Mouse (Mus musculus): ENCODE results near the gene Kcnip4. TPM values are rescaled to one million over a fixed set of nuclear protein-coding genes. Genes with fewer than 3 reads are reported as not detected.

The Kcnip4 gene
- total and polyA plus RNA-seq, 3 experiments = 0.19 TPM; not detected in 2

- TF ChIP-seq POLR2AphosphoS2 (IDR thresholded peaks at IDR 0.05; ENCODE audit: low read length) (no peak), BHLHE40 (IDR thresholded peaks at IDR 0.05; ENCODE audit: borderline replicate concordance, low read depth, low read length) (no peak), MAFK (IDR thresholded peaks at IDR 0.05; ENCODE audit: borderline replicate concordance, low read depth, low read length) (no peak), POLR2AphosphoS5 (IDR thresholded peaks at IDR 0.05; ENCODE audit: borderline replicate concordance, low read depth, low read length) (no peak), ZMIZ1 (IDR thresholded peaks at IDR 0.05; ENCODE audit: low read depth, low read length) (no peak), CHD2 (IDR thresholded peaks at IDR 0.05; ENCODE audit: low read length) (no peak), KAT2A (conservative IDR thresholded peaks at IDR 0.05; ENCODE audit: low read depth, low read length) (no peak), NRF1 (IDR thresholded peaks at IDR 0.05; ENCODE audit: insufficient read depth, low read depth, low read length, poor library complexity, severe bottlenecking) (no peak), JUND (IDR thresholded peaks at IDR 0.05; ENCODE audit: low read depth, low read length) (no peak), ETS1 (IDR thresholded peaks at IDR 0.05; ENCODE audit: low read depth, low read length) (no peak), TAL1 (IDR thresholded peaks at IDR 0.05; ENCODE audit: low read length) (no peak)
- H3K9ac ChIP-seq (ENCODE audit: control insufficient read depth, low read depth, low read length, poor library complexity, severe bottlenecking) = no peak overlapping the region
- H3K4me3 ChIP-seq (ENCODE audit: control insufficient read depth in 1 of 2, insufficient read depth in 1 of 2, low read depth in 2 of 2, low read length in 2 of 2) = no peak overlapping the region
- no peaks in the 10 kb centered on the region for H3K4me1 ChIP-seq (ENCODE audit: control insufficient read depth in 1 of 2, insufficient read depth in 2 of 2, low read length in 2 of 2)
- no peaks in the 10 kb centered on the region; a peak in 1 of 4 replicates for H3K27me3 ChIP-seq (ENCODE audit: control insufficient read depth in 1 of 2, insufficient read depth in 2 of 2, low read length in 2 of 2)
- H3K79me2 ChIP-seq (ENCODE audit: control insufficient read depth, insufficient read depth, low read length, poor library complexity) = no peaks in the 10 kb centered on the region
- H3K36me3 ChIP-seq (ENCODE audit: control insufficient read depth in 1 of 2, insufficient read depth in 2 of 2, low read length in 2 of 2) = no peaks in the 10 kb centered on the region
- no peak overlapping the region for H3K27ac ChIP-seq (ENCODE audit: control insufficient read depth, low read depth, low read length)
- no peak for DNase-seq (ENCODE audit: low read depth, low spot score)
- H3K9me3 ChIP-seq (replicated peaks; ENCODE audit: insufficient read depth, low read length) = no peaks in the 10 kb centered on the region
These were observed 37.4 kb downstream of the Kcnip4 start for GRCm38 (mm10) chr5:49487270-49487669.

GRCm38 (mm10) chr5:49470738-49471137, 54.0 kb downstream of the Kcnip4 start:
- Histone ChIP-seq H3K9ac (ENCODE audit: control insufficient read depth, low read depth, low read length, poor library complexity, severe bottlenecking) (no peak overlapping the region), H3K4me3 (ENCODE audit: control insufficient read depth in 1 of 2, insufficient read depth in 1 of 2, low read depth in 2 of 2, low read length in 2 of 2) (no peak overlapping the region), H3K27me3 (ENCODE audit: control insufficient read depth in 1 of 2, insufficient read depth in 2 of 2, low read length in 2 of 2) (no peaks in the 10 kb centered on the region), H3K9me3 (replicated peaks; ENCODE audit: insufficient read depth, low read length) (no peaks in the 10 kb centered on the region), H3K36me3 (ENCODE audit: control insufficient read depth in 1 of 2, insufficient read depth in 2 of 2, low read length in 2 of 2) (no peaks in the 10 kb centered on the region), H3K4me1 (ENCODE audit: control insufficient read depth in 1 of 2, insufficient read depth in 2 of 2, low read length in 2 of 2) (no peaks in the 10 kb centered on the region), H3K27ac (ENCODE audit: control insufficient read depth, low read depth, low read length) (no peak overlapping the region), H3K79me2 (ENCODE audit: control insufficient read depth, insufficient read depth, low read length, poor library complexity) (no peaks in the 10 kb centered on the region)
- TF ChIP-seq BHLHE40 (IDR thresholded peaks at IDR 0.05; ENCODE audit: borderline replicate concordance, low read depth, low read length) = no peak
- TF ChIP-seq JUND (IDR thresholded peaks at IDR 0.05; ENCODE audit: low read depth, low read length) = no peak
- TF ChIP-seq EP300 (IDR thresholded peaks at IDR 0.05; ENCODE audit: low read depth in 1 of 2, low read length in 2 of 2) = no peak
- no peak for TF ChIP-seq SIN3A (IDR thresholded peaks at IDR 0.05; ENCODE audit: low read length)
- TF ChIP-seq TBP (IDR thresholded peaks at IDR 0.05; ENCODE audit: low read depth, low read length) = no peak
- TF ChIP-seq CHD1 (IDR thresholded peaks at IDR 0.05; ENCODE audit: low read depth, low read length) = no peak
- no peak for TF ChIP-seq CHD2 (IDR thresholded peaks at IDR 0.05; ENCODE audit: low read length)
- no peak for TF ChIP-seq GABPA (IDR thresholded peaks at IDR 0.05; ENCODE audit: low read depth, low read length)
- no peak for TF ChIP-seq TCF12 (IDR thresholded peaks at IDR 0.05; ENCODE audit: low read depth, low read length)
- TF ChIP-seq CTCF (IDR thresholded peaks at IDR 0.05 in 2 of 3, conservative IDR thresholded peaks at IDR 0.05 in 1 of 3; ENCODE audit: control insufficient read depth in 1 of 3, insufficient read depth in 1 of 3, low read depth in 2 of 3, low read length in 3 of 3, poor library complexity in 1 of 3, severe bottlenecking in 1 of 3) = no peak
- no peak for TF ChIP-seq ZMIZ1 (IDR thresholded peaks at IDR 0.05; ENCODE audit: low read depth, low read length)
- no peak for TF ChIP-seq MEF2A (IDR thresholded peaks at IDR 0.05; ENCODE audit: extremely low read depth, insufficient replicate concordance, low read depth, low read length, poor library complexity, severe bottlenecking)
- TF ChIP-seq MXI1 (IDR thresholded peaks at IDR 0.05; ENCODE audit: low read depth, low read length) = no peak
- TF ChIP-seq MAZ (IDR thresholded peaks at IDR 0.05; ENCODE audit: low read depth, low read length) = no peak
- TF ChIP-seq MAFK (IDR thresholded peaks at IDR 0.05; ENCODE audit: borderline replicate concordance, low read depth, low read length) = no peak
- no peak for TF ChIP-seq TAL1 (IDR thresholded peaks at IDR 0.05; ENCODE audit: low read length)
- DNase-seq (ENCODE audit: low read depth, low spot score) = no peak

Measured in MEL (cell line).